Mouse (Mus musculus) embryonic facial prominence, embryonic 15.5 days (tissue): ENCODE measurements at regions not wholly inside any gene's neighbourhood (a gene's known extent, or its start where the extent isn't known, plus 50 kb on each side); places are given as distances from the start of the nearest gene placed in this dataset.

ENCODE experiments used
- ATAC-seq: fragments of 200-750 bp; cut with Nextera tagmentation; 2 replicates; pipeline ENCODE4 v1.8.0; 2017; ENCODE audit warnings: low read depth, moderate TSS enrichment; ENCODE audit not compliant: insufficient number of reproducible peaks, low FRiP score, low TSS enrichment
- H3K27ac ChIP-seq: fragments of 300-500 bp; sonication (generic); replicated peaks from 2 replicates; pipeline ENCODE4 v1.5.1; 2015; ENCODE audit warnings: mild to moderate bottlenecking, inconsistent platforms
- H3K27me3 ChIP-seq: fragments of 300-500 bp; sonication (generic); 2 replicates; pipeline ENCODE4 v1.6.1; 2015; ENCODE audit warnings: inconsistent platforms
- H3K36me3 ChIP-seq: fragments of 300-500 bp; sonication (generic); 2 replicates; pipeline ENCODE4 v1.6.1; 2015; ENCODE audit warnings: mild to moderate bottlenecking, inconsistent platforms
- H3K4me1 ChIP-seq: fragments of 300-500 bp; sonication (generic); 2 replicates; pipeline ENCODE4 v1.6.1; 2015; ENCODE audit warnings: inconsistent platforms
- H3K4me2 ChIP-seq: fragments of 300-500 bp; sonication (generic); replicated peaks from 2 replicates; pipeline ENCODE4 v1.6.1; 2015; ENCODE audit warnings: mild to moderate bottlenecking, inconsistent platforms
- H3K4me3 ChIP-seq: fragments of 300-500 bp; sonication (generic); replicated peaks from 2 replicates; pipeline ENCODE4 v1.5.1; 2015; ENCODE audit warnings: mild to moderate bottlenecking, inconsistent platforms
- H3K9ac ChIP-seq: fragments of 300-500 bp; sonication (generic); 2 replicates; pipeline ENCODE4 v1.6.1; 2015; ENCODE audit warnings: inconsistent platforms
- H3K9me3 ChIP-seq: fragments of 300-500 bp; sonication (generic); replicated peaks from 2 replicates; pipeline ENCODE4 v1.6.1; 2016; ENCODE audit warnings: inconsistent platforms
- WGBS: fragments of 180-500 bp; shearing (Covaris S2); methylation state at CpG from one replicate; pipeline ENCODE4 v1.1.7; 2015; 5-methylcytosine and 5-hydroxymethylcytosine counted together

GRCm38 (mm10) chr2:48498047-48498723, 315.7 kb upstream of the Acvr2a start:
- Histone ChIP-seq H3K27ac (no peak overlapping the region), H3K4me1 (no peaks in the 10 kb centered on the region), H3K9ac (no peak overlapping the region), H3K4me2 (no peak overlapping the region), H3K27me3 (no peaks in the 10 kb centered on the region), H3K4me3 (no peak overlapping the region), H3K36me3 (no peaks in the 10 kb centered on the region), H3K9me3 (no peaks in the 10 kb centered on the region)
- ATAC-seq = no peak
- WGBS = 91% methylated on average over 5 of the region's 5 CpGs

- Histone ChIP-seq H3K36me3 (no peaks in the 10 kb centered on the region), H3K9me3 (no peaks in the 10 kb centered on the region), H3K4me1 (no peaks in the 10 kb centered on the region), H3K4me2 (no peak overlapping the region), H3K27ac (no peak overlapping the region), H3K27me3 (no peaks in the 10 kb centered on the region), H3K4me3 (no peak overlapping the region), H3K9ac (no peak overlapping the region)
- 79% methylated on average over 6 of the region's 6 CpGs for WGBS
- no peak for ATAC-seq
Measured at GRCm38 (mm10) chr2:48499396-48499795, 314.5 kb upstream of the Acvr2a start.

- H3K9me3 ChIP-seq = no peaks in the 10 kb centered on the region
- no peak overlapping the region for H3K9ac ChIP-seq
- no peak overlapping the region for H3K4me3 ChIP-seq
- WGBS = 66% methylated on average over 2 of the region's 2 CpGs
- no peaks in the 10 kb centered on the region for H3K36me3 ChIP-seq
- no peak overlapping the region for H3K27ac ChIP-seq
- no peak for ATAC-seq
- no peaks in the 10 kb centered on the region for H3K27me3 ChIP-seq
- H3K4me2 ChIP-seq = no peak overlapping the region
- no peaks in the 10 kb centered on the region for H3K4me1 ChIP-seq
Measured at GRCm38 (mm10) chr2:48501387-48501786, 312.5 kb upstream of the Acvr2a start.

DNA sequence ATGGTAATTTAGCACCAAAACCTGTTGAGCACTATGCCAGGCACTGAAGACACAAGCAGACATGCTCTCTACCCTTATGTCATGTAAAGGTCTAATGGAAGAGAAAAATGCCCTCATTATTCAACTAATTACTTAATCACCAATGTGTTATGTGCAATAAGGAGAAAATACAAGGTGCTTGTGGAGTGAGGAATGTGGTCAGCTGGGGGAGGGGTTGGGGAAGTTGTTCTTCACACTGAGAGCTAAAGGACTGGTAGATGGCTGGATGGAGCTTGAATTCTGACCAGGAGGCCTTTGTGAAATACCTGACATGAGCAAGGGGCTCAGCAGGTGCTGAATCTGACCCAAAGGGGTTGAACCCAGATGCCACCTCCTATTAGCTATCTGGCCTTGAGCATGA, 300.1 kb upstream of the Acvr2a start:
- Histone ChIP-seq H3K27me3 (no peaks in the 10 kb centered on the region), H3K4me2 (no peak overlapping the region), H3K4me1 (no peaks in the 10 kb centered on the region), H3K36me3 (no peaks in the 10 kb centered on the region), H3K9me3 (no peaks in the 10 kb centered on the region), H3K9ac (no peak overlapping the region), H3K27ac (no peak overlapping the region), H3K4me3 (no peak overlapping the region)
- no peak for ATAC-seq

DNA sequence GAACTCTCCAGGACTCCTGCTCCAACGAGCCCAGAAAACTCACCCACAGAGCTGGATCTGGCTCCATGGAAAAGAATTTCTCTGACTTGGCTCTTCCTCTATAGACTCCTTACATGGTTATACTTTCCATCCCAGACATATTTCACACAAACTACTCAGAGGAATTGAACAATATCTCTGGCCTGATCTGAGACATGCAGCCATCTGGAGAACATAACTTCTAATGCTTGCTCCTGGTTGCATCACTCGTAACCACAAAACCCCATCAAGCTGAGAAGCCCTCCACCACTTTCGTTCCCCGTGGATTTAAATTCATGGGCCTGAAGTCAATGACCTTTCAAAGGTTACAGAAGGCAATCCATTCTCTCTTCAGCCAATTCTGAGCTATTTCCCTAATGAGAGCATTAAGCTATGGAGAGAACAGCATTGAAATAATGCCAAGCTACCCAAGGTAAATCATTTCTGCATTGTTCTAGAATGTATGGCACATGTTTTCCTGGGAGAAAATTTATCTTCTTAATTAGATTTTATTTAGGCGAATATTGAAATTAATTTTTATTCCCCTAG, 294.0 kb upstream of the Acvr2a start:
- Histone ChIP-seq H3K4me2 (no peak overlapping the region), H3K27ac (no peak overlapping the region), H3K27me3 (no peaks in the 10 kb centered on the region), H3K4me3 (no peak overlapping the region), H3K9ac (no peak overlapping the region), H3K9me3 (no peaks in the 10 kb centered on the region), H3K4me1 (peaks cover 9% of the 10 kb centered on the region; the same call in 1 of the 2 replicates), H3K36me3 (no peaks in the 10 kb centered on the region)
- ATAC-seq = no peak; the same call in 1 of the 2 replicates
- WGBS = 44% methylated on average over 5 of the region's 5 CpGs

DNA sequence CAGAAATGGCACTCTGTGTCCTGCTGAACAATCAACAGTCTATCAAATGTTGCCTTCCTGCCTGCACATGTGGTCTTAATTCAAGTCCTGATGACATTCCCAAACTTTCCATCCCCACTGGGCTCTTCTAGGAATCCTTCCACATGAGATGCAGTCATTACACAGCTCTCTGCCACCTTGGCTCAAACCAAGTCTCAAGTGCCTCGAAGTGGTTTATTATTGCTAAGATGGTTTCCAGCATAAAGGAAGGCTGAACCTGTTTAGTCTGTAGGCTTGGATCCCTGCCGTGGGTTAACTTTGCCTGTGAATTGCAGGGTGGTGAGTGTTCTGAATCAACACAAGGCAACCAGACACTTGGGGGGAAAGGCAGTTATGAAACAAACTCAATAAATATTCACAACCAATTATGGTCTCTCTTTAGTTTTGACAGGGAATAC, 293.4 kb upstream of the Acvr2a start:
- no peak overlapping the region; the same call in 1 of the 2 replicates for H3K27ac ChIP-seq
- peak; percentile 47; the same call in 1 of the 2 replicates for ATAC-seq
- H3K9me3 ChIP-seq = no peaks in the 10 kb centered on the region
- H3K27me3 ChIP-seq = no peaks in the 10 kb centered on the region
- H3K4me1 ChIP-seq = peaks cover 9% of the 10 kb centered on the region; the same call in 1 of the 2 replicates
- no peaks in the 10 kb centered on the region for H3K36me3 ChIP-seq
- no peak overlapping the region for H3K9ac ChIP-seq
- H3K4me3 ChIP-seq = no peak overlapping the region
- WGBS = 38% methylated on average over 2 of the region's 2 CpGs
- H3K4me2 ChIP-seq = no peak overlapping the region

DNA sequence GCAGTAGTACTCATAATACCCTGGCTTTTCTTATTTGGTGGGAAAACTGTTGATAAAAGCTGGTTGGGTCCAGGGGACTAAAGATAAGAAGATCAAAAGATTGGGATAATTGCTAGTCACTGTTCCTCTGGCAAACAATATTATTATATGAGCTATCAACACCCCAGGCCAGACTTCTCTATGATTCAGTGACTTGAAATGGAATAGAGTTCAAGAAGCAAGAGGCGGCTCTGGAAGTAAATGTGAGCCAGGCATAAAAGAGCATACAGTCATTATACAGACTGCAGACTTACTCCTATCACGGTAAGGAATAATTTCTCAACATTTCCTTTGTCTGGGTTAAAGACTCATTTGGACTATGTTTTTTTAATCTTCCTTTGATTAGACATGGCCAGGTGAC, 278.5 kb upstream of the Acvr2a start:
- 73% methylated on average over 2 of the region's 2 CpGs for WGBS

DNA sequence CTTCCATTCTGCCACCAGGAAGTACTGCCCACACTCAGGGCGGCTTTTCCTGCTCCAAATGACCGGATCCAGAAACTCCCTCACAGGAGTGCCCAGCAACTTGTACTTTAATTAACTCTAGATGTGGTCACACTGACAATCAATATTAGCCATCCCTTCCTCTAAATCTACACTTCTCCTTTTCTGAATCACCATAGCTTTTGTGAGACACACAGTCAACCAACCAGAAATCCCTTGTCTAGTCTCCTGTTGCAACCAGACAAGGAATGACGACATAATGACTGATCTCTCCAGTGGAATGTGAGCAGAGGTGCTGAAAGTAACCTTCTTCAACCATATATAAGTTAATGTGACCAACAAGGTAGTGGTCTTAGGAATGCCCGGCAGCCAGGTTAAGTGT, 277.0 kb upstream of the Acvr2a start:
- H3K4me2 ChIP-seq = no peak overlapping the region
- 79% methylated on average over 4 of the region's 4 CpGs for WGBS

More for the DNA sequence above, 278.5 kb upstream of the Acvr2a start:
- no peaks in the 10 kb centered on the region for H3K27me3 ChIP-seq
- no peaks in the 10 kb centered on the region for H3K36me3 ChIP-seq
- no peak overlapping the region for H3K9ac ChIP-seq
- no peak for ATAC-seq
- no peak overlapping the region for H3K27ac ChIP-seq
- 0 out of 2 replicates have a peak, but pooled peaks cover 5% of the 10 kb centered on the region for H3K4me1 ChIP-seq
- H3K4me3 ChIP-seq = no peak overlapping the region
- H3K4me2 ChIP-seq = no peak overlapping the region
- no peaks in the 10 kb centered on the region for H3K9me3 ChIP-seq

DNA sequence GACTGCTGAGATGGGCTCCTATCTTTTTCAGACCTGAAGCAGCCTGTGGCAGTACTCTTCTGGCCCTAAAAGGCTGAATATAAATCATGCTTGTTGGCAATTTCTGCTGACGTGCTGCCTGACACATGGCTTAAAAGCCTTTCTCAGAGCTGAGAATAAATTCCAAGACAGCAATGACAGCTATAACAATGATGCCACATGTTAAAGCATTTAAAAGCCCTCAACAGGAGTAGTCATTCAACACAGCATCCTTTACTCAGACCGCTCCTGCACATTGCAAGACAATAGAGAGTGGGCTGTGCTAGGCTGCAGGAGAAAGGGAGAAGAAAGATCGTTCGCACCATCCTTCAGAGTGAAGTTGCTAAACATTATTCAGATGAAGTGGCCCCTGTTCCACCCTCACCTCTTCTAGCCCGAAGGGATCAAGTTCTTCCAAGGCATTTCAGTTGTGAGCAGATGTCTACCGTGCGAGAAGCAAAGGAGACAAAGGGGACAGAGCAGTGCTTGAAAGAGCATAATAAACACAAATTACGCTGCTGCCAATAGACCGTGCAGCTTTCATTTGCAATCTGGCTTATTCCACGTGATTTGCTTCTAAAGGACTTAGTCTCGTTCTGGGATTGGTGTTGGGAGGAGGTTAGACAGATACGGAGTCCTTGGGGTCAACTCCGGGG, 275.1 kb upstream of the Acvr2a start:
- ATAC-seq = peak; percentile 54; the same call in 1 of the 2 replicates
- H3K36me3 ChIP-seq = no peaks in the 10 kb centered on the region
- H3K27me3 ChIP-seq = no peaks in the 10 kb centered on the region
- H3K4me2 ChIP-seq = peak overlapping the region; percentile 17
- 0 out of 2 replicates have a peak overlapping the region, but pooled peaks have one; percentile 0 for H3K4me3 ChIP-seq
- H3K9ac ChIP-seq = no peak overlapping the region
- H3K4me1 ChIP-seq = 0 out of 2 replicates have a peak, but pooled peaks cover 5% of the 10 kb centered on the region
- 38% methylated on average over 13 of the region's 13 CpGs for WGBS
- H3K27ac ChIP-seq = no peak overlapping the region
- no peaks in the 10 kb centered on the region for H3K9me3 ChIP-seq

More for the DNA sequence above, 277.0 kb upstream of the Acvr2a start:
- no peak overlapping the region for H3K4me3 ChIP-seq
- no peaks in the 10 kb centered on the region for H3K9me3 ChIP-seq
- no peak overlapping the region for H3K9ac ChIP-seq
- H3K27ac ChIP-seq = no peak overlapping the region
- no peaks in the 10 kb centered on the region for H3K36me3 ChIP-seq
- 0 out of 2 replicates have a peak, but pooled peaks cover 5% of the 10 kb centered on the region for H3K4me1 ChIP-seq
- no peak for ATAC-seq
- H3K27me3 ChIP-seq = no peaks in the 10 kb centered on the region

GRCm38 (mm10) chr2:48539465-48540055, 274.3 kb upstream of the Acvr2a start:
- WGBS = 67% methylated on average over 4 of the region's 4 CpGs
- Histone ChIP-seq H3K4me2 (no peak overlapping the region), H3K27me3 (no peaks in the 10 kb centered on the region), H3K9ac (no peak overlapping the region), H3K27ac (no peak overlapping the region), H3K4me1 (0 out of 2 replicates have a peak, but pooled peaks cover 5% of the 10 kb centered on the region), H3K4me3 (no peak overlapping the region), H3K36me3 (no peaks in the 10 kb centered on the region), H3K9me3 (no peaks in the 10 kb centered on the region)
- ATAC-seq = no peak

- Histone ChIP-seq H3K27ac (no peak overlapping the region), H3K9me3 (no peaks in the 10 kb centered on the region), H3K27me3 (no peaks in the 10 kb centered on the region), H3K9ac (no peak overlapping the region), H3K4me3 (no peak overlapping the region), H3K4me2 (no peak overlapping the region), H3K4me1 (no peaks in the 10 kb centered on the region), H3K36me3 (no peaks in the 10 kb centered on the region)
- no peak for ATAC-seq
- 85% methylated on average over 4 of the region's 4 CpGs for WGBS
Measured at GRCm38 (mm10) chr2:48544377-48544776, 269.5 kb upstream of the Acvr2a start.
